Mouse (Mus musculus): ENCODE data around the gene Phf23. TPM values are rescaled to one million over a fixed set of nuclear protein-coding genes. Genes with fewer than 3 reads are reported as not detected.
A peak's percentile ranks its signal among the peaks of the same experiment; 100 is the strongest.
"Not testable (repeated sequence)": the region's sequence is repeated elsewhere in the genome, so short reads cannot be mapped to it uniquely, and the experiment has no call there.

Phf23 gene
- total RNA-seq, 2 experiments from 2014 or later, result 51.4 to 53.4 TPM

- DNase-seq (ENCODE audit: low spot score in 2 of 2), result no peak
Measured at GRCm38 (mm10) chr11:69998567-69999491, 3.3 kb downstream of the Phf23 start.

DNA sequence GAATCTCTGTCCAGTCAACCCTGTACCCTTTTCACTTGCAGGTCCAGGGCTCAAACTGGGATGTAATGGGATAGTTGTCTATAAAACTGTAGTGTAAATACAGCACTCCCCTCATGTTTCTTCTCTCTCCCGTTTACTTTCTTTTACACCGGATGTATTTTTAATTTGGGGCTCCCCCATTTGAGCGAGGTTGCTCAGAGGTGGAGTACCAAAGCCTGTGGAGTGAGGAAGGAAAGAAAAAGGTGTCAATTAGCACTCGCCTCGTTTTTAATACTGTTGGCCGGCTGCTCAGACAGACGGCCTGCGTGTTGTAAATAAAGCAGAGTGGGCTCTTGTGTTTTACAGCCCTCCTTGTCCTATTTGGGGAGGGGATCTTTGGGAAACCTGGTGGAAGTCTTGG is 4.1 kb downstream of the Phf23 start:
- no peak for DNase-seq (ENCODE audit: low spot score in 2 of 2)

GRCm38 (mm10) chr11:70000396-70000898 is 4.9 kb downstream of the Phf23 start, which contains the start of gene Dvl2:
Dvl2 (plus strand) TSS chr11:70000595.
- peak; percentile 71 to 83 for DNase-seq (ENCODE audit: low spot score in 2 of 2)

GRCm38 (mm10) chr11:70001159-70001558 is 5.6 kb downstream of the Phf23 start:
- DNase-seq (ENCODE audit: low spot score in 2 of 2), result no peak

- DNase-seq (ENCODE audit: low spot score in 2 of 2), result no peak
Measured at GRCm38 (mm10) chr11:70001865-70002264, 6.3 kb downstream of the Phf23 start.

DNA sequence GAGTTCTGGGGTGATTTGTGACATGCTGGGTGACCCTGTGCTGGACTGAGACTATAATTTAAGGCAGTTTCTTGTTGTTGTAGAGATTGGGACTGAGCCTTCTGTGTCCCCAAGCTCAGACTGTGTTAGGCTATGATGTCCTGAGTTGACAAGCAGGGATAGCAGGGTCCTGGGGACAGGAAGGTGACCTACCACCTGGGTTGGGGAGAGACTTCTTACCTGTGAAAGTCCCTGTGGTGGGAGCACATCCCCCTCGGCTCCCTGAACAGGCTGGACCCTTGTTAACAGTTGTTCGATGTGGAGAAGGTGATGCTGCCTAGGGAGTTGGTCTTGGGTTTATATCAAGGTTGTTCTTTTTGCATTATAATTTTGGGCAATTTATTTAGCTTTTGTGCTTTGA is 6.9 kb downstream of the Phf23 start:
- DNase-seq (ENCODE audit: low spot score in 2 of 2), result no peak

DNA sequence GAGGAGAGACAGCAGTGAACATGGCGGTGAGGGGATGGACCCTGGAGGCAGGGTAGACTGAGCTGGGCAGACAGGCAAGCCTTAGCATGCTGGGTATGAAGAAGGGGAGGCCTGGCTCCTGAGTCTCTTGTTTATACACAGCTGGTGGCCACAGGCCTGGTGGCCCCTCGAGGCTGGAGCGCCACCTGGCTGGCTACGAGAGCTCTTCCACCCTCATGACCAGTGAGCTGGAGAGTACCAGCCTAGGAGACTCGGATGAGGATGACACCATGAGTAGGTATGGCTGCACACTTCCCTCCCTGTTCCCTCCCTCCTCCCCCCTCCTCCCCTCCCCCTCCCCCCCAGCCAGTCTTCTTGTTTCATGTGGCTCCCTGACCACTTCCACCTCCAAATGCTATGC is 9.9 kb downstream of the Phf23 start:
- DNase-seq (ENCODE audit: low spot score in 2 of 2), result no peak

DNA sequence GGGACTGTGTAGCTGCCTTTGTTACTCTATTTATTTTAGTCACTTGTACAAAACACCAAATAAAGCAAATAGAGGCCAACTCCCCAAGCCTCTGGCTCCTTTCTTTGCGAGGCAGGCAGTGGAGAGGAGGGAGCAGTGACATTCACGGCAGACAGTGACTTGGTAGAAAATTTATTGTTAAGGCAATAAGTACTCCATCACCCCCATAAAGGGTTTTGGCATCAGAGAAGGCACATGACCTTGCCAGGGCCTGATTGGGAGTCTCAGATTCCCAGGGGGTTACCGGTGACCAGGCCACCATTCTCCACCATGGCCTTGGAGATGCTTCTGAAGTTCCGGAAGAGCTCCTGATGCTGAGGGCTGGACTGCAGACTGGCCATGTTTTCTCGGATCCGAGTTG is 14.5 kb downstream of the Phf23 start:
- no peak for DNase-seq (ENCODE audit: low spot score in 2 of 2)

DNA sequence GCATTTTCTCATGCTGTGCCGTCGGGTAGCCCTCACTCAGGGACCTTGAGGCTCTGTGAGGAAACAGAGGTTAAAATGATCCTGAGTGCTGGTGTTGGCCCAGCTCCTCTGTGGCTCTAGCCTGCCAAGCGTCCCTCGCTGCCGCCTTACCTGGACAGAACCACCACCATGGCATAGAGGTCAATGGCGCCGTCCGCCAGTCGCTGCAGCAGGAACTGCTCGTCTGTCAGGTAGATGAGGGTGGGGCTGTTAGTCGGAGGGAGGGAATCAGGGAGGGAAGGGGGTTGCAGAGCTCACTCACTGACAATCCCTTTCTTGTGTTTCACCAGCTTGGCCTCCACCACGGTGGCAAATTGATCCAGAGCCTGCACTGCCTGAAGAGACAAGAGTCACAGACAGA is 15.0 kb downstream of the Phf23 start:
- no peak for DNase-seq (ENCODE audit: low spot score in 2 of 2)

GRCm38 (mm10) chr11:70010961-70011360 is 15.4 kb downstream of the Phf23 start:
- no peak for DNase-seq (ENCODE audit: low spot score in 2 of 2)

GRCm38 (mm10) chr11:70012931-70013330 is 17.4 kb downstream of the Phf23 start:
- DNase-seq (ENCODE audit: low spot score in 2 of 2), result no peak

DNA sequence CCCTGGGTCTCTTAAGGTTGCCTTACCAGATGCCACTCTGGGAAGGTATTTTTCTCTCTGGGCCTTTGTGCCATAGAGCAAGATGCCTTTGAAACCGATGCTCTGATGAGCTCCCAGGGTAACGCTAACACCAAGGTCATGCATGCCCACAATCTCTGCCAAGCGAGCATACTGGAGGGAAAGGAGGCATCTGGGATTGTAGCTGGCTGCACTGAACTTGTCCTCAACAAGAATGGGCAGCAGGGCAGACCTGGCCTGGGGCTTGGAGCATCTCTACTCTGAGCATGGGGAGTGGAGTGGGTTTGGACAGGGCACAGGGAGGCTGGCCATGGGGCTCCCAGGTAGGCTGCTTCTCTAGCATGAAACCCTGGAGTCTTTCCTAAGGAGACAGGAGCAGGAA is 17.8 kb downstream of the Phf23 start:
- no peak for DNase-seq (ENCODE audit: low spot score in 2 of 2)

DNA sequence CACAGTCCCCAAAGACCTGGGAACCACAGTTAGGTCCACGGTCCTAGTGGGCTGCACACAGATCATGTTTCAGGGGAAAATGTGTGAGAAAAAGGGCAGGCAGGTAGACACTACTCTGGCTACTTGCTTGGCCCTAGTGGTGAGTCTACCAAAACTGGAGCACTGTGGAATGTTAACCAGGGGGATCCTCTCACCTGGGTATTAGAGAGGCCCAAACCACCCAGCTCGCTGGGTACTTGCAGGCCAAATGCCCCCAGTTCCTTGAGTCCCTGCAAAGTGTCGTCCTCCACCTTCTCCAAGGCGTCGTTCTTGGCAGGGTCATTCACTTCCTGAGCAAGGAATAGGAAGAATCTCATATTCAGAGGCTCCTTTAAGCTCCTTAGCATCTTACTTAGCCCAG is 18.5 kb downstream of the Phf23 start:
- DNase-seq (ENCODE audit: low spot score in 2 of 2), result no peak

GRCm38 (mm10) chr11:70014880-70015558 is 19.4 kb downstream of the Phf23 start, which contains the start of gene Acadvl:
Acadvl (minus strand) TSS chr11:70015411.
- DNase-seq (ENCODE audit: low spot score in 2 of 2), result peak; percentile 75 to 81

GRCm38 (mm10) chr11:70015677-70016076 is 20.1 kb downstream of the Phf23 start:
- no peak for DNase-seq (ENCODE audit: low spot score in 2 of 2)

DNA sequence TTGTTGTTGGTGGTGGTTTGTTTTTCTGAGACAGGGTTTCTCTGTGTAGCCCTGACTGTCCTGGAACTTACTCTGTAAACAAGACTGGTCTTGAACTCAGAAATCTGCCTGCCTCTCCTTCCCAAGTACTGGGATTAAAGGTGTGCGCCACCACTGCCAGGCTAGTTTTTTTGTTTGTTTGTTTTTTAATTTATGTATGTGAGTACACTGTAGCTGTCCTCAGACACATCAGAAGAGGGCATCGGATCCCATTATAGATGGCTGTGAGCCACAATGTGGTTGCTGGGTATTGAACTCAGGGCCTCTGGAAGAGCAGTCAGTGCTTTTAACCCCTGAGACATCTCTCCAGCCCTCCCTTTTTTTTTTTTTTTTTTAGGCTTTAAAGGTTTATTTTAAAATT is 20.6 kb downstream of the Phf23 start:
- DNase-seq (ENCODE audit: low spot score in 2 of 2), result not testable (repeated sequence)

DNA sequence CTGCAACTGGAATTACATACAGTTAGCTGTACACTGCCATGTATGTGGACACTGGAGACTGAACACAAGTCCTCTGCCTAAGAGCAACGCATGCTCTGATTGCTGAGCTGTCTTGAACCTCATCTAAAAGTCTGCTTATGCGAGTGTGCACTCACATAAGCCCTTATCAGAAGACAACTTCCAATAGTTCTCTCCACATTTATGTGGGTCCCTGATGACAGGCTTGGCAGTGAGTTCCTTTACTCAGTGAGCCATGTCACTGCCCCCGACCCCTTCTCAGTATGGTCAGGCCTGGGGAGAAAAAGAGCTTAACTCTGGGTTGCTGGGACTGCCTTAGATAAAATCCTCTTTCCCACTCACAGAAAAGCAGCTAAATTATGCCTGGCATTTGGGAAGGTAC is 21.1 kb downstream of the Phf23 start, which contains the start of gene Dlg4:
Gene Dlg4, plus strand, starts transcription at position 274 of the 400 bp plus-strand sequence.
- no peak for DNase-seq (ENCODE audit: low spot score in 2 of 2)

- DNase-seq (ENCODE audit: low spot score in 2 of 2), result no peak
Measured at GRCm38 (mm10) chr11:70017199-70017767, 21.7 kb downstream of the Phf23 start.

- DNase-seq (ENCODE audit: low spot score in 2 of 2), result no peak
Measured at GRCm38 (mm10) chr11:70018131-70018990, 22.8 kb downstream of the Phf23 start.

- DNase-seq (ENCODE audit: low spot score in 2 of 2), result no peak
Measured at GRCm38 (mm10) chr11:70019495-70020021, 24.0 kb downstream of the Phf23 start.

Data from adrenal gland, postnatal 4 days (tissue).